Mouse (Mus musculus) heart, postnatal 10 days (tissue): ENCODE data around the gene Foxk2. TPM values are rescaled to one million over a fixed set of nuclear protein-coding genes. Genes with fewer than 3 reads are reported as not detected.

Experiments
- DNase-seq, 2 experiments: peaks; one replicate each; pipeline ENCODE4 v3.0.0; 2021
- intact Hi-C: fragments of 180-260 bp; cut with DNase I; formaldehyde crosslinking; loops from one replicate; pipeline ENCODE4 v1.15.1; 2025
- total RNA-seq, 2 experiments: library from RNA; stranded (reverse); gene quantifications; 2 replicates each; pipeline ENCODE4 v1.2.3; 2021

Foxk2 gene
- 10 to 100 TPM; 23.3 to 27.6 TPM for total RNA-seq

DNA sequence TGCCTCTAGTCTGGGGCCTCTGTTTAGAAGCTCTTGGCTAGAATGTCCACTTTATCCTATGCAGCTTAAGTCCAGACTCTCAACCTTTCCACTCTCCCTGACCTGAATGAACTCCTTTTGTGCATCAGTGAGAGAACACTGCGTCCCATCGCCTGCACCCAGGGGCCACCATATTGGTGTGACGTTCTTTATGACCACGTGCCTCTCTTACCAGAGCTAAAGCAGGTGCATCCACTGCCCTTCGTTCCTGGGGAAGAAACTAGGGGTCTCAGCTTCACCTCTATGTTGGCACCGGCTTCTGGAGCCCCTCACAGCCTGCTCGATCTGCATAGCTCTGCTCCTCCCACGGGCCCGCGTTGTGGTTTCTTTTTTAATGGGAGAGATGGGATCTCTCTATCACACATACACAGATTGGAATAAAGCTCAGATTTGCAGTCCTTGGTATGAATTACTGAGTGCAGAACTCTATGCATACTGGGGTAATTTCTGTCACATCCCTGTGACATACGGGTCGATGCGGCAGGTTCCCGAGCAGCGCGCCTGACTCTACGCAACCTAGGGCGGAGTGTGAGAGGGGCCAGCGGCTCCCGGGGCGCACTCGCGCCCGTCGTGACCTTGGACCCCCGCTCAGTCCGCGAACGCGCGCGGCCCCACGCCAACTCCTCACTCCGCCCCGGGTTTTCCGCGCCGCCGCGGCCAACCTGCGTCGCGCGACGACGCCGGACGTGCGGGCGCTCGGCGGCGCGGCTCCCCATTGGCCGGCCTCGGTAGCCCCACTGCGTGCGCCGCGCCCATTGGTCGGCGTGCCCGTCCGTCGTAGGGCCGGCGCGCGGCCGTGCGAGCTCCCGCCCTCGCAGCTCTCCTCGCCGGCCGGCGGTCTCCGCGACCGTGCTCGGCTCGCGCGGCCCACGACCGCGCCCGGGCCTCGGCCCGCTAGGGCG lies at the start of gene Foxk2:
Foxk2 (plus strand) TSS at position 831 of the 941 bp plus-strand sequence.
- intact Hi-C loops: loop anchor here (1.0 kb wide), 1 partner anchor 22 kb away; the partner anchor contains the start of gene Narf

DNA sequence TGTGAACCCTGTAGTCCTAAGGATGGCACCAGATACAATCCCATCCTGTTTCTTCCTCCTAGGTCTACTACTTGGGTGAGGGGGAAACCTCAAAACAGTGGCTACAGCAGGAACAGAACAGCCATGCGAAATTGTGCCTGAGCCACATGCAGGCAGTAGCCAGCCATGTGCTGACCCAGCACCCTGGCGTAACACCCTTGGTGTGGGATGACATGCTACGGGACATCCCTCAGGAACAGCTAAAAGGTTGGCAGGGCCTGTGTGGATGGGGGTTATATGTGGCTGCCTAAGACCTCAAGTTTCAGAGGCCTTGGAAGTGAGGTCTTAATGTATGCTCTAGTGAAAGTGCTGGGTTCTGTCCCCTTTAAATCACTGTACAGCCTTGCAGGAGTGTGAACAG lies 43.0 kb upstream of the Foxk2 start:
- intact Hi-C loops: no loop called here
- DNase-seq: no peak

More for the DNA sequence above, at the start of gene Foxk2:
- DNase-seq: peak; percentile 93 to 95

- DNase-seq: no peak
- intact Hi-C loops: no loop called here
These were observed 40.0 kb upstream of the Foxk2 start for GRCm38 (mm10) chr11:121219776-121220175.

DNA sequence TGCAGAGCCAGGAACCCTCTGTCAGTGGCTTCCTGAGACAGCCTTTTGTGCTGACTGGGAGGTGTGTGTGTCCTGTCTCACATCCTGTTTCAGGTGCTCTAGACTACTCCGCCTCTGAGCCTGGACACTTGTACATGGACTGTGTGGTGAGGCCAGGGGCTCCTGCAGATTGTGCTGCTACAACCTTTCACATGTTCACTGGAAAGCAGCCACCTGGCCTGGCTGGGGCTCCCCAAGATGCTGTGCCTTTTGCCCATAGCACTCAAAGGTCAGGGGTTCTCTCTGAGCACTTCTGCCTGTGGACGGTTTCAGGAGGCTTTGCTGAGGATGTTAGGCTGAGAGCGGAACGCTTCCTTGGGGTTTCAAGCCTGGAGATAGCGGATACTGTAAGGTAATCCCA lies 39.0 kb upstream of the Foxk2 start:
- intact Hi-C loops: no loop called here
- no peak for DNase-seq

DNA sequence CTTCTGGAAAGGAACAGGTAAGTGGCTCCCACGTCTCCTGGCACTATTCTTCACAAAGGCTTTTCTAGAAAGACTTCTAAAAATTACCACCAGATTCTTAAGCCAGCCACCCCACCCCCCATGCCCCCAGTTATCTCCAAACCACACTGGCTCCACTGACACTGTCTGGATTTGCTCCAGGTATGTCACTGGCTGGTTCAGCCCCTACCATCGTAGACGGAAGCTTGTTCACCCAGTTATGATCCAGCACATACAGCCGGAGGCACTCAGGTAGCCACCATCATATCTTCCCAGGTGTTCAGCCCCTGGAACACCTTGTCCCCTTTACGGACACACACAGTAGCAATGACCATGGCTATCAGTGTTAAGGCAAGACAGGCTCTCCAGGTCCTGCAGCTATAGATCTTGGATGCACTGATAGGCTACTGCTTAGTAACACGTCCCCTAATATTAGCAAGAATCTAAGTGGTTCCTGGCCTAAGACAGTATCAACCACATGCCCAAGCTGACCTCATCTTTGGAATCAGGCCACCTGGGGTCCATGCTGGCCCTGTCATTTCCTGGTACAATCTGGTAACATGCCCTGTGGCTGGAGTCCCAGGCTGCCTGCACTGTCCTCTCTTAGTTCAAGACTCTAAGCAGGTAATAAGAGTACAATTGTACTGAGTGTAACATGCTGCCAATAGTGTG lies 38.3 kb upstream of the Foxk2 start:
- intact Hi-C loops: no loop called here
- peak; percentile 57 to 61 for DNase-seq

- DNase-seq: no peak
- intact Hi-C loops: no loop called here
These were observed 31.4 kb upstream of the Foxk2 start for GRCm38 (mm10) chr11:121228129-121229017.

GRCm38 (mm10) chr11:121229018-121229439 lies 30.8 kb upstream of the Foxk2 start, which contains the start of gene Cybc1:
TSS of gene Cybc1 (minus strand) at chr11:121229322.
- intact Hi-C loops: no loop called here
- DNase-seq: peak; percentile 82 to 83

- no peak for DNase-seq
- intact Hi-C loops: no loop called here
These were observed 28.6 kb upstream of the Foxk2 start for GRCm38 (mm10) chr11:121231191-121231590.

GRCm38 (mm10) chr11:121231628-121232291 lies 28.0 kb upstream of the Foxk2 start:
- peak; percentile 58 to 64 for DNase-seq
- intact Hi-C loops: no loop called here

DNA sequence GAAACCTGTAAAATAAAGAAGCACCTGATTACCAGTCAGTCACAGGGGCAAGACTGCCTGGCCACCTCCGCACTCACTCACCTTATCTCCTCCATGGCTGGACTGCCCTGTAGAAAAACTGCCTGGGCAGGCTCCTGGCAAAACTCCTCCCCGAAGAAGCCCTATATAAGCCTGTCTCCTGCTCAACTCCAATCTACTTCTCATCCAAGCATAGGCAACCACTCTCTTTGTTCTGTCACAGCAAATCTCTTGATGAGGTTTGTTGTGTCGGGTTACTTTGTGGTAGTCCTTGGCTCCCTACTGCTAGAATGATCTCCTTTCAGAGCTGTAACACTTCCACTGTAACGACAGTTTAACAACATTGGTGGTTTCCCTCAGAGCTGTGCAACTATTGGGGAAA lies 27.1 kb upstream of the Foxk2 start:
- DNase-seq: no peak
- intact Hi-C loops: no loop called here

GRCm38 (mm10) chr11:121235475-121236238 lies 24.1 kb upstream of the Foxk2 start:
- DNase-seq: peak; percentile 46 to 55
- intact Hi-C loops: loop anchor here (5.0 kb wide), 1 partner anchor 117 kb away; the partner anchor contains the start of gene Wdr45b

GRCm38 (mm10) chr11:121236564-121237344 lies 23.0 kb upstream of the Foxk2 start, which contains the start of gene Narf:
TSS of gene Narf (plus strand) at chr11:121237253.
- intact Hi-C loops: loop anchor here (1.0 to 5.0 kb wide), 2 partner anchors 23 to 116 kb away; partner anchors contain the start of genes Foxk2 and Wdr45b
- DNase-seq: peak; percentile 99

DNA sequence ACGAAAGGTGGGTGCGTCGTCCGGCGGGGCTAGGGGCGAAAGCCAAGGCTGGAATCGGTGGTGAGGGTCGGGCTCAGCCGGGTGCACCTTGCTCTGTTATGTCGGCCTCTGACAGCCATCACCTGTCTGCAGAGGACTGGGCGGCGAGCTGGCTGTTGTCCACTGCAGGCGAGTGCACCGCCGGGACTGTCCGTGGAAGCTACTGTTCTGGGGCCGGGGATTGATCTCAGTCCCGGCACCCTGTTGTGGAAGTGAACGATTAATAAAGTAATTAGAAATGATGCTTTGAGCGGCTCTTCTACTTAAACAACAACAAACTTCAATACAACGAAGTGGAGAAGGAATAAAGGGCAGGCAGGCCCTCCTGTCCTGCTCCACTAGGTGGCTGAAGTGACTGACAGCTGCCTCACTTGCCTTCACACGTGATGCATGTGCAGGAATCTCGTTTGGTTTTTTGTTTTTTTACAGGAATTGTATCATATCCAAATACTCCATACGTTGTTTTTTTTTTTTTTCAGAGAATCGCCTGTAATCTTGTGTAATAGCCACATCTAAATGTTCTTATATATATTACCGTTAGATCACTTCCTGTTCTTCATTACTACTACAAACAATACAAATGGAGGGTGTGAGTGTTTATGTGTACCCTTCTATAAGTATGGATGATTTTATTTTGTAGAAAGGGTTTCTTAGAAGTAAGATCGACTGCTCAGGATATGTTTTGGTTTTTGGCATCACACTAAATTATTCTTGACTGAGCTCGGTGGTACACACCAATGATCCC lies 22.3 kb upstream of the Foxk2 start:
- no peak for DNase-seq
- intact Hi-C loops: loop anchor here (1.0 to 5.0 kb wide), 2 partner anchors 22 to 115 kb away; partner anchors contain the start of genes Foxk2 and Wdr45b

DNA sequence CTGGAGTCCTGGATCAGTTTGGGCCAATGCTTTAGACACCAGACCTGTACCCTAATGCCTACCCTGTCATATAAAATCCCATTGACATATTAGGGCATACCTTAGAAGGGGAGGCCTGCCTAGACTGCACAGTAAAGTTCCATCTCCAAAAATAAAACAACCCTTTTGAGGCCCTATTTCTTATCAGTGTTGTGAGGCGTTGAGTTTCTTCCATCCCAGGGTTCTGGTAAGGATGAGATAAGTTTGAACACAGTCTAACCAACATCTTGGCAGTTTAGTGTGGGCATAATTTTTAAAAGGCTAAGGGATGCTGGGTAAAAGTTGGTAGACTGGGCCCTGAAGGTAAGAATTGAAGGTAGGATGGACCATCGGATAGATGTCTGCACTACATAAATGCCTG lies 20.1 kb upstream of the Foxk2 start:
- intact Hi-C loops: loop anchor here (5.0 kb wide), 1 partner anchor 113 kb away; the partner anchor contains the start of gene Wdr45b

DNA sequence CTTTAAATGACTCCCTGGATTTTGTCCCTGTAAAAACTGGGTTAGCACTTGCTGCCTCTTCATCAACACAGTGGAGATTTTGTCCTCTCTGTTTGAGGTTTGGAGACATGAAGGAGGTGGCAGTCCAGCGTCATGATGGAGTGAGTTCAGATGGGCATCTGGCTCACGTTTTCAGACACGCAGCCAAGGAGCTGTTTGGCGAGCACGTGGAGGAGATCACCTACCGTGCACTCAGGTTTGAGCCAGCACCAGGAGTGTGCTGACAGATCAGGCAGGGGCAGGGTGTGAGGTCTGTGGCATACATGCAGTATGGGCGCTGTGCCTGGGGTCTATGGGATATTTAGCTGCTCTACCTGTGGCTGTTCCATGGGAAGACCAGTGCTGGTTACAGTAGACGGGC lies 9.6 kb upstream of the Foxk2 start:
- intact Hi-C loops: no loop called here
- no peak for DNase-seq

More for the DNA sequence above, 20.1 kb upstream of the Foxk2 start:
- no peak for DNase-seq

- DNase-seq: peak; percentile 27 to 47
- intact Hi-C loops: no loop called here
These were observed 569 bp downstream of the Foxk2 start for GRCm38 (mm10) chr11:121260211-121260906.

DNA sequence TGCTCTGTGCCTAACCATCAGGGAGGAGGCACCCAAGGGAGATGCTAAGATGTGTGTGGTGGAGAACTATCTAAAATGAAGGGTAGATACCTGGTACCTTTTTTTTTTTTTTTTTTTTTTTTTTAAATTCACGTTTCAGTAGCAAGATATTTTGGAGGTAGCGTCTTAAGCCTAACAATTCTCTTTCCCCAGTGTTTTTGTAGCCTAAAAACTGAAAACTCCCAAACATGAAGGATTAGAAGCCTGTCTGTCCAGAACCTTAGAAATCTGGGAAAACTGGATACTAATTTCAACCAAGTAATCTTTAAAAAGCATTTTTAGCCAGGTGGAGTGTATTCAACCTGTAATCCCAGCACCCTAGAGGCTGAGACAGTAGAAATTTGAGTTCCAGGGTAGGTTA lies 1.3 kb downstream of the Foxk2 start:
- no peak for DNase-seq
- intact Hi-C loops: no loop called here
